8 mouse cellular contexts compared by ENCODE assay signal in the genomic region with DNA sequence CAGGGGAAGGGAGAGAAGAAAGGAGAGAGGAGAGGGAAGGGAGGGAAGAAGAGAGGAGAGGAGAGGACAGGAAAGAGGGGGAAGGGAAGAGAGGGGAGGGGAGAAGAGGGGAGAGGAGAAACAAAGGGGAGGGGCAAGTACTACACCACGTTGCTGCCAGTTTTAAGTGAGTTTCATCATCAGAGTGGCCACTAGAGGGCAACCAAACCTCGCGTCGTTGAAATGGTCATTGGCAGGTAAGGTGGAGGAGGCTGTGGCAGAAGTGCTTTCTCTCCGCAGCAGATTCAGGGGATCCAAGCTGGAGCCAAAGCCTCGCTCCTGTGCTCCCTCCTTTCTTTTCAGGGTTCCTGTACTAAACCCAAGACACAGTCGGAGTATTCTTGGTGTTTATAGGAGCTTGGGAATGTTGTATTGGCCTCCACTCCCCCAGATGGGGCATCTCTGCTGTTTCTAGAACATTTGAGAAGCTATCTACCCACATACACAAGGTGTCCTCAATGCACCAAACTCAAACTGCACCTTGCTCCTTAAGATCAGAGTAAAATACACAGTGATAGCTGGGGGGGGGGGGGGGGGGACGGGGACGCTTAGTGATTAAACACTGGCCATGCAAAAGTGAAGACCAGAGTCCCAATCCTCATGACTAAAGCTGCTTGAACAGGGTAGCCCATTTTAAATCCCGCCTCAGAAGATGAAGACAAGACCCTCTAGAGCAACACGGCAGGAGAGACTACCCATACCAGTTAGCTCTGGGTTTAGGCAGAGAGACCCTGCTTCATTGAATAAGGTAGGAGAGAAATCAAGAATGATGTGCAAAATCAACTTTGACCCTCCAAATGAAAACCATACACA. TPM values are rescaled to one million over a fixed set of nuclear protein-coding genes. Genes with fewer than 3 reads are reported as not detected.
DNase-seq lines count a peak whose midpoint lies in the region; ATAC-seq and TF ChIP-seq lines count a peak whose summit lies in the region.

No protein-coding gene starts in this region.

- 16% methylated on average over 11 of the region's 11 CpGs for WGBS in heart, embryonic 10.5 days
- 10% methylated on average over 9 of the region's 11 CpGs for WGBS in kidney, embryonic 14.5 days
- 15% methylated on average over 11 of the region's 11 CpGs for WGBS in limb, embryonic 14.5 days
- WGBS in midbrain, postnatal 0 days = 15% methylated on average over 10 of the region's 11 CpGs

- H3K4me1 ChIP-seq in bone marrow macrophage, adult 2 months (ENCODE audit: control insufficient read depth, insufficient read depth, low read length) = peaks cover 16% of the 10 kb centered on the region
- H3K4me1 ChIP-seq in embryonic fibroblast, embryonic 13.5 days (ENCODE audit: control insufficient read depth, insufficient read depth, low read length) = no peaks in the 10 kb centered on the region; the same call in 1 of the 2 replicates
- H3K4me1 ChIP-seq in heart, embryonic 10.5 days = no peaks in the 10 kb centered on the region
- H3K4me1 ChIP-seq in kidney, embryonic 14.5 days (ENCODE audit: control insufficient read depth, insufficient read depth, low read length) = 0 out of 2 replicates have a peak, but pooled peaks cover 4% of the 10 kb centered on the region
- H3K4me1 ChIP-seq in limb, embryonic 14.5 days (ENCODE audit: control insufficient read depth, insufficient read depth, low read length) = peaks cover 3% of the 10 kb centered on the region; the same call in 1 of the 2 replicates
- H3K4me1 ChIP-seq in midbrain, postnatal 0 days (ENCODE audit: insufficient read depth, low read length) = no peaks in the 10 kb centered on the region

- TF ChIP-seq CTCF in C2C12 (IDR thresholded peaks at IDR 0.05; ENCODE audit: control insufficient read depth, insufficient read depth, insufficient read length) = peak; percentile 81
- TF ChIP-seq CTCF in bone marrow macrophage, adult 2 months (IDR thresholded peaks at IDR 0.05; ENCODE audit: low read depth, low read length) = peak; percentile 72
- peak; percentile 80 for TF ChIP-seq CTCF in embryonic fibroblast, embryonic 13.5 days (IDR thresholded peaks at IDR 0.05; ENCODE audit: borderline replicate concordance, insufficient read depth, low read length)
- peak; percentile 92 for TF ChIP-seq CTCF in midbrain, postnatal 0 days (IDR thresholded peaks at IDR 0.05)

- no peaks in the 10 kb centered on the region for H3K79me3 ChIP-seq in C2C12 (ENCODE audit: low read depth)

- no peaks in the 10 kb centered on the region for H3K79me2 ChIP-seq in C2C12 (ENCODE audit: control insufficient read depth, insufficient read depth)

- ATAC-seq in kidney, embryonic 14.5 days (ENCODE audit: low FRiP score, low TSS enrichment) = peak; percentile 74
- peak; percentile 59; the same call in 1 of the 2 replicates for ATAC-seq in limb, embryonic 14.5 days (ENCODE audit: low FRiP score, low read depth)
- peak; percentile 56 for ATAC-seq in midbrain, postnatal 0 days (ENCODE audit: low FRiP score)

- H3K36me3 ChIP-seq in C2C12 (ENCODE audit: control insufficient read depth, insufficient read depth) = no peaks in the 10 kb centered on the region
- no peaks in the 10 kb centered on the region for H3K36me3 ChIP-seq in heart, embryonic 10.5 days
- no peaks in the 10 kb centered on the region for H3K36me3 ChIP-seq in kidney, embryonic 14.5 days (ENCODE audit: control insufficient read depth, insufficient read depth, low read length)
- H3K36me3 ChIP-seq in limb, embryonic 14.5 days (ENCODE audit: control insufficient read depth, insufficient read depth, low read length) = no peaks in the 10 kb centered on the region
- no peaks in the 10 kb centered on the region for H3K36me3 ChIP-seq in midbrain, postnatal 0 days (ENCODE audit: insufficient read depth, low read length)

- peak overlapping the region; percentile 19 for H3K4me2 ChIP-seq in kidney, embryonic 14.5 days (replicated peaks; ENCODE audit: low read depth, low read length)
- H3K4me2 ChIP-seq in limb, embryonic 14.5 days (replicated peaks; ENCODE audit: low read depth, low read length, severe bottlenecking) = peak overlapping the region; percentile 32
- H3K4me2 ChIP-seq in midbrain, postnatal 0 days (ENCODE audit: low read depth, low read length, poor library complexity, severe bottlenecking) = peak overlapping the region; percentile 33

- no peaks in the 10 kb centered on the region for H3K9me3 ChIP-seq in heart, embryonic 10.5 days
- H3K9me3 ChIP-seq in kidney, embryonic 14.5 days (ENCODE audit: control insufficient read depth, low read length) = no peaks in the 10 kb centered on the region
- H3K9me3 ChIP-seq in limb, embryonic 14.5 days (ENCODE audit: control insufficient read depth, low read length) = no peaks in the 10 kb centered on the region
- no peaks in the 10 kb centered on the region for H3K9me3 ChIP-seq in midbrain, postnatal 0 days (ENCODE audit: low read length)

- no peak overlapping the region for H3ac ChIP-seq in C2C12 (ENCODE audit: control insufficient read depth, insufficient read length, low read depth)

- no peak overlapping the region for H3K27ac ChIP-seq in bone marrow macrophage, adult 2 months (ENCODE audit: insufficient read depth, low read depth, low read length)
- H3K27ac ChIP-seq in embryonic fibroblast, embryonic 13.5 days (ENCODE audit: insufficient read depth, low read length) = no peak overlapping the region
- H3K27ac ChIP-seq in heart, embryonic 10.5 days = no peak overlapping the region
- no peak overlapping the region for H3K27ac ChIP-seq in kidney, embryonic 14.5 days (ENCODE audit: low read depth, low read length)
- no peak overlapping the region for H3K27ac ChIP-seq in limb, embryonic 14.5 days (replicated peaks; ENCODE audit: low read depth, low read length)
- H3K27ac ChIP-seq in midbrain, postnatal 0 days (ENCODE audit: low read depth, low read length) = no peak overlapping the region

- H3K4me3 ChIP-seq in C2C12 (ENCODE audit: insufficient read depth, poor library complexity, severe bottlenecking) = no peak overlapping the region
- H3K4me3 ChIP-seq in bone marrow macrophage, adult 2 months (ENCODE audit: insufficient read depth, low read length) = no peak overlapping the region
- H3K4me3 ChIP-seq in embryonic fibroblast, embryonic 13.5 days (ENCODE audit: insufficient read depth, low read length) = no peak overlapping the region
- H3K4me3 ChIP-seq in heart, embryonic 10.5 days = peak overlapping the region; percentile 13; the same call in 1 of the 2 replicates
- no peak overlapping the region for H3K4me3 ChIP-seq in kidney, embryonic 14.5 days (ENCODE audit: low read length)
- no peak overlapping the region for H3K4me3 ChIP-seq in limb, embryonic 14.5 days (replicated peaks; ENCODE audit: low read length)
- no peak overlapping the region for H3K4me3 ChIP-seq in midbrain, postnatal 0 days (ENCODE audit: low read depth, low read length)

- TF ChIP-seq POLR2A in bone marrow macrophage, adult 2 months (IDR thresholded peaks at IDR 0.05; ENCODE audit: borderline replicate concordance, low read depth, low read length) = no peak
- TF ChIP-seq POLR2A in embryonic fibroblast, embryonic 13.5 days (IDR thresholded peaks at IDR 0.05; ENCODE audit: low read depth, low read length) = no peak
- peak; percentile 26; the same call in 1 of the 2 replicates for TF ChIP-seq POLR2A in limb, embryonic 14.5 days (IDR thresholded peaks at IDR 0.05; ENCODE audit: borderline replicate concordance, extremely low read depth, insufficient read depth, insufficient read length)

- H3K27me3 ChIP-seq in C2C12 (ENCODE audit: control insufficient read depth, insufficient read depth, insufficient read length) = no peaks in the 10 kb centered on the region
- peaks cover 13% of the 10 kb centered on the region for H3K27me3 ChIP-seq in heart, embryonic 10.5 days (ENCODE audit: insufficient read depth, poor library complexity, severe bottlenecking)
- H3K27me3 ChIP-seq in kidney, embryonic 14.5 days (ENCODE audit: control insufficient read depth, insufficient read depth, low read length) = no peaks in the 10 kb centered on the region; the same call in 1 of the 2 replicates
- H3K27me3 ChIP-seq in limb, embryonic 14.5 days (ENCODE audit: control insufficient read depth, insufficient read depth, low read length) = no peaks in the 10 kb centered on the region
- 0 out of 2 replicates have a peak, but pooled peaks cover 3% of the 10 kb centered on the region for H3K27me3 ChIP-seq in midbrain, postnatal 0 days (ENCODE audit: insufficient read depth, low read length)

- no peak overlapping the region for H3K9ac ChIP-seq in kidney, embryonic 14.5 days (ENCODE audit: low read depth, low read length)
- H3K9ac ChIP-seq in limb, embryonic 14.5 days (ENCODE audit: low read depth, low read length, severe bottlenecking) = no peak overlapping the region
- no peak overlapping the region for H3K9ac ChIP-seq in midbrain, postnatal 0 days (replicated peaks; ENCODE audit: low read length, poor library complexity, severe bottlenecking)

- peak; percentile 91 for DNase-seq in heart, embryonic 10.5 days (ENCODE audit: low spot score)
- DNase-seq in limb, embryonic 14.5 days (ENCODE audit: low spot score) = peak; percentile 91
- peak; percentile 91 for DNase-seq in midbrain, postnatal 0 days (ENCODE audit: low spot score)
- DNase-seq in spleen, postnatal 10 days (ENCODE audit: low spot score in 2 of 2) = peak; percentile 79 to 88

RNA-seq across cellular contexts. Expression of gene Plek2, which starts 11.7 kb away (rescaled TPM):
- 2.4 TPM for polyA plus RNA-seq in C2C12 (2012; fragmentation: generic; extraction: Trizol)
- not detected in 2 replicates for polyA plus RNA-seq in bone marrow macrophage, adult 2 months (2012; ENCODE audit: insufficient read depth, insufficient read length, missing spikeins)
- 0.52 TPM in 1 of 2 replicates, not detected in the other for polyA plus RNA-seq in embryonic fibroblast, embryonic 13.5 days (2011; ENCODE audit: insufficient read length, low read depth, missing spikeins)
- polyA plus RNA-seq in heart, embryonic 10.5 days (2016; fragmentation: Nextera tagmentation; extraction: Ambion mirVana) = 7.5 and 7.9 TPM in 2 replicates
- 3.5 and 3.6 TPM in 2 replicates for polyA plus RNA-seq in kidney, embryonic 14.5 days (2014; fragmentation: Nextera tagmentation; extraction: Ambion mirVana)
- polyA plus RNA-seq in limb, embryonic 14.5 days (2012; rRNA removed) = 1.2 and 1.5 TPM in 2 replicates
- 4.5 and 5.8 TPM in 2 replicates for polyA plus RNA-seq in limb, embryonic 14.5 days (2014; fragmentation: Nextera tagmentation; extraction: Ambion mirVana)
- 2.0 and 3.8 TPM in 2 replicates for total RNA-seq in midbrain, postnatal 0 days (2014; rRNA removed)
- 3.2 and 4.0 TPM in 2 replicates for polyA plus RNA-seq in midbrain, postnatal 0 days (2015; fragmentation: Nextera tagmentation; extraction: Ambion mirVana)

RNA-seq across cellular contexts. Expression of gene Eif2s1, which starts 56.8 kb away (rescaled TPM):
- 63.0 TPM for polyA plus RNA-seq in C2C12 (2012; fragmentation: generic; extraction: Trizol)
- 40.7 and 44.0 TPM in 2 replicates for polyA plus RNA-seq in bone marrow macrophage, adult 2 months (2012; ENCODE audit: insufficient read depth, insufficient read length, missing spikeins)
- polyA plus RNA-seq in embryonic fibroblast, embryonic 13.5 days (2011; ENCODE audit: insufficient read length, low read depth, missing spikeins) = 128 and 135 TPM in 2 replicates
- 230 and 281 TPM in 2 replicates for polyA plus RNA-seq in heart, embryonic 10.5 days (2016; fragmentation: Nextera tagmentation; extraction: Ambion mirVana)
- 245 and 270 TPM in 2 replicates for polyA plus RNA-seq in kidney, embryonic 14.5 days (2014; fragmentation: Nextera tagmentation; extraction: Ambion mirVana)
- polyA plus RNA-seq in limb, embryonic 14.5 days (2012; rRNA removed) = 52.4 and 64.4 TPM in 2 replicates
- 188 and 194 TPM in 2 replicates for polyA plus RNA-seq in limb, embryonic 14.5 days (2014; fragmentation: Nextera tagmentation; extraction: Ambion mirVana)
- total RNA-seq in midbrain, postnatal 0 days (2014; rRNA removed) = 35.1 and 47.0 TPM in 2 replicates
- 80.5 and 86.3 TPM in 2 replicates for polyA plus RNA-seq in midbrain, postnatal 0 days (2015; fragmentation: Nextera tagmentation; extraction: Ambion mirVana)

RNA-seq across cellular contexts. Expression of gene Atp6v1d, which starts 57.0 kb away (rescaled TPM):
- 32.8 TPM for polyA plus RNA-seq in C2C12 (2012; fragmentation: generic; extraction: Trizol)
- polyA plus RNA-seq in bone marrow macrophage, adult 2 months (2012; ENCODE audit: insufficient read depth, insufficient read length, missing spikeins) = 138 and 153 TPM in 2 replicates
- 78.6 and 87.3 TPM in 2 replicates for polyA plus RNA-seq in embryonic fibroblast, embryonic 13.5 days (2011; ENCODE audit: insufficient read length, low read depth, missing spikeins)
- polyA plus RNA-seq in heart, embryonic 10.5 days (2016; fragmentation: Nextera tagmentation; extraction: Ambion mirVana) = 74.7 and 75.6 TPM in 2 replicates
- polyA plus RNA-seq in kidney, embryonic 14.5 days (2014; fragmentation: Nextera tagmentation; extraction: Ambion mirVana) = 65.2 and 81.8 TPM in 2 replicates
- 37.0 and 37.9 TPM in 2 replicates for polyA plus RNA-seq in limb, embryonic 14.5 days (2012; rRNA removed)
- 64.3 and 70.2 TPM in 2 replicates for polyA plus RNA-seq in limb, embryonic 14.5 days (2014; fragmentation: Nextera tagmentation; extraction: Ambion mirVana)
- total RNA-seq in midbrain, postnatal 0 days (2014; rRNA removed) = 48.1 and 86.9 TPM in 2 replicates
- 197 TPM in 2 replicates for polyA plus RNA-seq in midbrain, postnatal 0 days (2015; fragmentation: Nextera tagmentation; extraction: Ambion mirVana)
